Mouse (Mus musculus): ENCODE results near the gene Atg4d. TPM values are rescaled to one million over a fixed set of nuclear protein-coding genes. Genes with fewer than 3 reads are reported as not detected.
"Not testable (repeated sequence)": the region's sequence is repeated elsewhere in the genome, so short reads cannot be mapped to it uniquely, and the experiment has no call there.

Gene Atg4d
- polyA plus RNA-seq, 1 experiment from 2014 or later, result 45.5 TPM

GRCm38 (mm10) chr9:21261831-21262230, 3.3 kb upstream of the Atg4d start:
- H3K9me3 ChIP-seq (replicated peaks; ENCODE audit: control insufficient read depth, low read length), result no peaks in the 10 kb centered on the region
- no peaks in the 10 kb centered on the region for H3K36me3 ChIP-seq (ENCODE audit: control insufficient read depth, insufficient read depth, low read length)
- H3K9ac ChIP-seq (ENCODE audit: low read depth, low read length), result no peak overlapping the region
- H3K27ac ChIP-seq (ENCODE audit: low read depth, low read length), result no peak overlapping the region
- no peaks in the 10 kb centered on the region for H3K27me3 ChIP-seq (ENCODE audit: control insufficient read depth, insufficient read depth, low read length)
- no peak overlapping the region for H3K4me2 ChIP-seq
- H3K4me3 ChIP-seq (ENCODE audit: low read depth, low read length), result no peak overlapping the region
- no peak for ATAC-seq (replicated peaks; ENCODE audit: insufficient number of reproducible peaks, low FRiP score, low TSS enrichment)
- 66% methylated on average over 2 of the region's 2 CpGs for WGBS (ENCODE audit: insufficient replicate concordance)
- H3K4me1 ChIP-seq (ENCODE audit: control insufficient read depth, insufficient read depth, low read length), result peaks cover 13% of the 10 kb centered on the region

- Histone ChIP-seq H3K4me3 (ENCODE audit: low read depth, low read length) (peak overlapping the region; percentile 94), H3K4me1 (ENCODE audit: control insufficient read depth, insufficient read depth, low read length) (peaks cover 18% of the 10 kb centered on the region), H3K9me3 (replicated peaks; ENCODE audit: control insufficient read depth, low read length) (no peaks in the 10 kb centered on the region), H3K27me3 (ENCODE audit: control insufficient read depth, insufficient read depth, low read length) (no peaks in the 10 kb centered on the region), H3K36me3 (ENCODE audit: control insufficient read depth, insufficient read depth, low read length) (peaks cover 7% of the 10 kb centered on the region; the same call in 1 of the 2 replicates), H3K9ac (ENCODE audit: low read depth, low read length) (peak overlapping the region; percentile 47; the same call in 1 of the 2 replicates), H3K27ac (ENCODE audit: low read depth, low read length) (peak overlapping the region; percentile 77), H3K4me2 (peak overlapping the region; percentile 68)
- 0 out of 2 replicates have a peak, but pooled peaks have one; percentile 20 for ATAC-seq (replicated peaks; ENCODE audit: insufficient number of reproducible peaks, low FRiP score, low TSS enrichment)
- 16% methylated on average over 17 of the region's 17 CpGs for WGBS (ENCODE audit: insufficient replicate concordance)
Observed at GRCm38 (mm10) chr9:21264272-21264999, 657 bp upstream of the Atg4d start.

GRCm38 (mm10) chr9:21265611-21266010, 518 bp downstream of the Atg4d start:
- Histone ChIP-seq H3K4me2 (peak overlapping the region; percentile 89), H3K36me3 (ENCODE audit: control insufficient read depth, insufficient read depth, low read length) (peaks cover 17% of the 10 kb centered on the region), H3K9ac (ENCODE audit: low read depth, low read length) (peak overlapping the region; percentile 92), H3K4me1 (ENCODE audit: control insufficient read depth, insufficient read depth, low read length) (peaks cover 18% of the 10 kb centered on the region), H3K27me3 (ENCODE audit: control insufficient read depth, insufficient read depth, low read length) (no peaks in the 10 kb centered on the region), H3K9me3 (replicated peaks; ENCODE audit: control insufficient read depth, low read length) (no peaks in the 10 kb centered on the region), H3K27ac (ENCODE audit: low read depth, low read length) (peak overlapping the region; percentile 81), H3K4me3 (ENCODE audit: low read depth, low read length) (peak overlapping the region; percentile 94)
- 7% methylated on average over 11 of the region's 11 CpGs for WGBS (ENCODE audit: insufficient replicate concordance)
- ATAC-seq (replicated peaks; ENCODE audit: insufficient number of reproducible peaks, low FRiP score, low TSS enrichment), result peak; percentile 8; the same call in 1 of the 2 replicates

- 88% methylated on average over 5 of the region's 5 CpGs for WGBS (ENCODE audit: insufficient replicate concordance)
- Histone ChIP-seq H3K4me1 (ENCODE audit: control insufficient read depth, insufficient read depth, low read length) (peaks cover 18% of the 10 kb centered on the region), H3K9ac (ENCODE audit: low read depth, low read length) (peak overlapping the region; percentile 92; the same call in 1 of the 2 replicates), H3K9me3 (replicated peaks; ENCODE audit: control insufficient read depth, low read length) (no peaks in the 10 kb centered on the region), H3K27ac (ENCODE audit: low read depth, low read length) (no peak overlapping the region), H3K4me3 (ENCODE audit: low read depth, low read length) (peak overlapping the region; percentile 94), H3K36me3 (ENCODE audit: control insufficient read depth, insufficient read depth, low read length) (peaks cover 27% of the 10 kb centered on the region), H3K4me2 (peak overlapping the region; percentile 89), H3K27me3 (ENCODE audit: control insufficient read depth, insufficient read depth, low read length) (no peaks in the 10 kb centered on the region)
- ATAC-seq (replicated peaks; ENCODE audit: insufficient number of reproducible peaks, low FRiP score, low TSS enrichment), result no peak
Observed at GRCm38 (mm10) chr9:21266889-21267288, 1.8 kb downstream of the Atg4d start.

DNA sequence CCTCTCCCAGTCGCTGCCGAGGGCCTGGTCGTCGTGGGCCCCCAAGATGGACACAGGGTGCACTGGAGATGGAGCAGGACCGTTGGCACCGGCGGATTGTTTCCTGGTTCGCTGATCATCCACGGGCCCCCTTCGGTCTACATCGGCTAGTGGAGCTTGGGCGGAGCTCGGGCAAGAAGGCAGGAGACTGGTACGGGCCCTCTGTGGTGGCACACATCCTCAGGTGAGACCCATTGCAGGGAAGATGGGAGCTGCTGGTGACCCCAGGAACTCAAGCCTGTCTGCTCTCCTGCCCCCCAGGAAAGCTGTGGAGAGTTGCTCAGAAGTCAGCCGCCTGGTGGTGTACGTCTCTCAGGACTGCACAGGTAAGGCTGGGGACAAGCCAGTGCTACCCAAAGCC, 3.2 kb downstream of the Atg4d start:
- Histone ChIP-seq H3K4me1 (ENCODE audit: control insufficient read depth, insufficient read depth, low read length) (peaks cover 20% of the 10 kb centered on the region), H3K27me3 (ENCODE audit: control insufficient read depth, insufficient read depth, low read length) (no peaks in the 10 kb centered on the region), H3K9ac (ENCODE audit: low read depth, low read length) (no peak overlapping the region), H3K36me3 (ENCODE audit: control insufficient read depth, insufficient read depth, low read length) (peaks cover 41% of the 10 kb centered on the region), H3K4me2 (no peak overlapping the region), H3K9me3 (replicated peaks; ENCODE audit: control insufficient read depth, low read length) (no peaks in the 10 kb centered on the region), H3K4me3 (ENCODE audit: low read depth, low read length) (no peak overlapping the region), H3K27ac (ENCODE audit: low read depth, low read length) (no peak overlapping the region)
- WGBS (ENCODE audit: insufficient replicate concordance), result 91% methylated on average over 16 of the region's 16 CpGs
- no peak for ATAC-seq (replicated peaks; ENCODE audit: insufficient number of reproducible peaks, low FRiP score, low TSS enrichment)

DNA sequence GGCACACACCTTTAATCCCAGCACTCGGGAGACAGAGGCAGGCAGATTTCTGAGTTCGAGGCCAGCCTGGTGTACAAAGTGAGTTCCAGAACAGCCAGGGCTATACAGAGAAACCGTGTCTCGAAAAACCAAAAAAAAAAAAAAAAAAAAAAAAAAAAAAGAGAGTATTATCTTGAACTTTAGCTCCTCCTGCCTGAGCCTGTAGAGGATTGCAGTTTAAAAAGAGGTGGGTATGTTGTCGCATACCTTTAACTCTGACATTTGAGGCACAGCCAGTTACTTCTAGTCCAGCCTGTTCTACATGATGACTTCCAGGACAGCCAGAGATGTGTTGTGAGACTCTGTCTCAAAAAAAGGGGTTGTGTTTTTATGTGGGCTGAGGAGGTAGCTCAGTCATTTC, 4.5 kb downstream of the Atg4d start:
- peaks cover 33% of the 10 kb centered on the region for H3K4me1 ChIP-seq (ENCODE audit: control insufficient read depth, insufficient read depth, low read length)
- not testable (repeated sequence) for H3K9me3 ChIP-seq (replicated peaks; ENCODE audit: control insufficient read depth, low read length); H3K27ac ChIP-seq (ENCODE audit: low read depth, low read length); H3K4me3 ChIP-seq (ENCODE audit: low read depth, low read length); H3K9ac ChIP-seq (ENCODE audit: low read depth, low read length); H3K4me2 ChIP-seq; H3K27me3 ChIP-seq (ENCODE audit: control insufficient read depth, insufficient read depth, low read length); ATAC-seq (replicated peaks; ENCODE audit: insufficient number of reproducible peaks, low FRiP score, low TSS enrichment)
- WGBS (ENCODE audit: insufficient replicate concordance), result 85% methylated on average over 5 of the region's 5 CpGs
- H3K36me3 ChIP-seq (ENCODE audit: control insufficient read depth, insufficient read depth, low read length), result peaks cover 45% of the 10 kb centered on the region

DNA sequence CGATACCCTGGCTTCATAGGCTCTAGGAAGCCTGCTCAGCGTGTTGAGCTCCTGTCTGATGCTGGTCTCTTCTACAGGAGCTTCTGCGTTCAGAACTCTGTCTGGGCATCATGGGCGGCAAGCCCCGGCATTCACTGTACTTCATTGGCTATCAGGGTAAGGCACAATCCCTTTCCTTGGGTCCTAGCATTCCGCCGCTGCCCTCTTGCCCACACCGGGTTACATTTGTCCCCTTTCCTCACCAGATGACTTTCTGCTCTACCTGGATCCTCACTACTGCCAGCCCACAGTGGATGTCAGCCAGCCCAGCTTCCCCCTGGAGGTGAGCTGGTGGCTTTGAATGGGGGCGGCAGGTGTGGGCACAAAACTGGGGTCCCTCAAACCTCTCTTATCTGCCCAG, 7.3 kb downstream of the Atg4d start:
- no peak overlapping the region for H3K27ac ChIP-seq (ENCODE audit: low read depth, low read length)
- H3K4me3 ChIP-seq (ENCODE audit: low read depth, low read length), result no peak overlapping the region
- no peak overlapping the region for H3K4me2 ChIP-seq
- no peaks in the 10 kb centered on the region for H3K9me3 ChIP-seq (replicated peaks; ENCODE audit: control insufficient read depth, low read length)
- peaks cover 55% of the 10 kb centered on the region for H3K36me3 ChIP-seq (ENCODE audit: control insufficient read depth, insufficient read depth, low read length)
- H3K9ac ChIP-seq (ENCODE audit: low read depth, low read length), result no peak overlapping the region
- H3K4me1 ChIP-seq (ENCODE audit: control insufficient read depth, insufficient read depth, low read length), result peaks cover 16% of the 10 kb centered on the region
- no peaks in the 10 kb centered on the region for H3K27me3 ChIP-seq (ENCODE audit: control insufficient read depth, insufficient read depth, low read length)
- WGBS (ENCODE audit: insufficient replicate concordance), result 93% methylated on average over 9 of the region's 9 CpGs
- no peak for ATAC-seq (replicated peaks; ENCODE audit: insufficient number of reproducible peaks, low FRiP score, low TSS enrichment)

GRCm38 (mm10) chr9:21273094-21273493, 8.0 kb downstream of the Atg4d start:
- Histone ChIP-seq H3K4me2 (no peak overlapping the region), H3K4me1 (ENCODE audit: control insufficient read depth, insufficient read depth, low read length) (peaks cover 15% of the 10 kb centered on the region), H3K9ac (ENCODE audit: low read depth, low read length) (no peak overlapping the region), H3K36me3 (ENCODE audit: control insufficient read depth, insufficient read depth, low read length) (peaks cover 59% of the 10 kb centered on the region), H3K27ac (ENCODE audit: low read depth, low read length) (no peak overlapping the region; the same call in 1 of the 2 replicates), H3K27me3 (ENCODE audit: control insufficient read depth, insufficient read depth, low read length) (no peaks in the 10 kb centered on the region), H3K9me3 (replicated peaks; ENCODE audit: control insufficient read depth, low read length) (no peaks in the 10 kb centered on the region), H3K4me3 (ENCODE audit: low read depth, low read length) (no peak overlapping the region)
- 87% methylated on average over 8 of the region's 8 CpGs for WGBS (ENCODE audit: insufficient replicate concordance)
- ATAC-seq (replicated peaks; ENCODE audit: insufficient number of reproducible peaks, low FRiP score, low TSS enrichment), result no peak
